Mouse (Mus musculus) MEL (cell line): ENCODE results near the gene Cyth2. TPM values are rescaled to one million over a fixed set of nuclear protein-coding genes. Genes with fewer than 3 reads are reported as not detected.

Experiments used
- DNase-seq: peaks from one replicate; pipeline ENCODE4 v3.0.0; 2011; ENCODE audit warnings: low read depth, low spot score
- H3K27ac ChIP-seq: 2 replicates; pipeline ENCODE4 v1.5.1; 2012; ENCODE audit warnings: low read depth, mild to moderate bottlenecking, control low read depth, low read length, moderate library complexity; ENCODE audit not compliant: control insufficient read depth
- H3K27me3 ChIP-seq, 2 experiments: fragments of 150-350 bp in 1 of 2; sonication (generic) in 1 of 2; 2 replicates each; pipeline ENCODE4 v1.6.1; 2012; ENCODE audit warnings: low read length in 2 of 2, mild to moderate bottlenecking in 2 of 2, improper control_type of control experiment in 1 of 2, moderate library complexity in 1 of 2; ENCODE audit not compliant: insufficient read depth in 2 of 2, control insufficient read depth in 1 of 2
- H3K36me3 ChIP-seq, 2 experiments: 2 replicates each; pipeline ENCODE4 v1.6.1; 2012 to 2014; ENCODE audit warnings: low read length in 2 of 2, improper control_type of control experiment in 1 of 2, inconsistent platforms in 1 of 2, mild to moderate bottlenecking in 1 of 2; ENCODE audit not compliant: insufficient read depth in 2 of 2, control insufficient read depth in 1 of 2
- H3K4me1 ChIP-seq, 2 experiments: fragments of 150-350 bp in 1 of 2; sonication (generic) in 1 of 2; 2 replicates each; pipeline ENCODE4 v1.6.1; 2012; ENCODE audit warnings: low read length in 2 of 2, improper control_type of control experiment in 1 of 2, mild to moderate bottlenecking in 1 of 2; ENCODE audit not compliant: insufficient read depth in 2 of 2, control insufficient read depth in 1 of 2
- H3K4me3 ChIP-seq, 2 experiments: fragments of 150-350 bp in 1 of 2; sonication (generic) in 1 of 2; 2 replicates each; pipeline ENCODE4 v1.5.1; 2012; ENCODE audit warnings: low read depth in 2 of 2, low read length in 2 of 2, mild to moderate bottlenecking in 2 of 2, moderate library complexity in 2 of 2, control low read depth in 1 of 2, improper control_type of control experiment in 1 of 2; ENCODE audit not compliant: control insufficient read depth in 1 of 2, insufficient read depth in 1 of 2
- H3K79me2 ChIP-seq: 2 replicates; pipeline ENCODE4 v1.6.1; 2012; ENCODE audit warnings: mild to moderate bottlenecking, low read length, moderate library complexity; ENCODE audit not compliant: control insufficient read depth, poor library complexity, insufficient read depth
- H3K9ac ChIP-seq: 2 replicates; pipeline ENCODE4 v1.6.1; 2012; ENCODE audit warnings: low read depth, mild to moderate bottlenecking, control low read depth, low read length, moderate library complexity; ENCODE audit not compliant: control insufficient read depth, poor library complexity, severe bottlenecking
- H3K9me3 ChIP-seq: fragments of 150-350 bp; sonication (generic); replicated peaks from 2 replicates; pipeline ENCODE4 v1.6.1; 2012; ENCODE audit warnings: mild to moderate bottlenecking, low read length, improper control_type of control experiment, moderate library complexity; ENCODE audit not compliant: insufficient read depth
- E2F4 ChIP-seq: IDR thresholded peaks from 2 replicates; pipeline ENCODE4 v1.6.1; 2011; ENCODE audit warnings: low read depth, low read length, improper control_type of control experiment, borderline replicate concordance
- EP300 ChIP-seq, 2 experiments: IDR thresholded peaks; 2 replicates each; pipeline ENCODE4 v1.6.1; 2011; ENCODE audit warnings: improper control_type of control experiment in 2 of 2, low read length in 2 of 2, low read depth in 1 of 2, mild to moderate bottlenecking in 1 of 2
- ETS1 ChIP-seq: IDR thresholded peaks from 2 replicates; pipeline ENCODE4 v1.6.1; 2012; ENCODE audit warnings: low read depth, mild to moderate bottlenecking, inconsistent platforms, low read length, improper control_type of control experiment, moderate library complexity
- GATA1 ChIP-seq: IDR thresholded peaks from 2 replicates; pipeline ENCODE4 v1.6.1; 2011; ENCODE audit warnings: low read depth, low read length, improper control_type of control experiment
- HCFC1 ChIP-seq: IDR thresholded peaks from 2 replicates; pipeline ENCODE4 v1.6.1; 2012; ENCODE audit warnings: low read depth, mild to moderate bottlenecking, inconsistent platforms, low read length, improper control_type of control experiment, moderate library complexity
- JUND ChIP-seq: IDR thresholded peaks from 2 replicates; pipeline ENCODE4 v1.6.1; 2011; ENCODE audit warnings: low read depth, mild to moderate bottlenecking, improper control_type of control experiment, low read length
- MAFK ChIP-seq: IDR thresholded peaks from 2 replicates; pipeline ENCODE4 v1.6.1; 2011; ENCODE audit warnings: low read depth, mild to moderate bottlenecking, low read length, improper control_type of control experiment, borderline replicate concordance
- MEF2A ChIP-seq: IDR thresholded peaks from 2 replicates; pipeline ENCODE4 v1.6.1; 2014; ENCODE audit warnings: low read depth, mild to moderate bottlenecking, inconsistent platforms, low read length, improper control_type of control experiment; ENCODE audit not compliant: poor library complexity, insufficient replicate concordance, severe bottlenecking; ENCODE audit errors: extremely low read depth
- MXI1 ChIP-seq: IDR thresholded peaks from 2 replicates; pipeline ENCODE4 v1.6.1; 2011; ENCODE audit warnings: mild to moderate bottlenecking, low read depth, low read length, improper control_type of control experiment
- MYB ChIP-seq: IDR thresholded peaks from 2 replicates; pipeline ENCODE4 v1.6.1; 2011; ENCODE audit warnings: mild to moderate bottlenecking, low read depth, low read length, improper control_type of control experiment
- MYC ChIP-seq: IDR thresholded peaks from 2 replicates; pipeline ENCODE4 v1.6.1; 2011; ENCODE audit warnings: low read depth, mild to moderate bottlenecking, low read length, improper control_type of control experiment, moderate library complexity
- NRF1 ChIP-seq: IDR thresholded peaks from 2 replicates; pipeline ENCODE4 v1.6.1; 2014; ENCODE audit warnings: low read depth, mild to moderate bottlenecking, inconsistent platforms, low read length, improper control_type of control experiment, moderate library complexity; ENCODE audit not compliant: poor library complexity, insufficient read depth, severe bottlenecking
- POLR2A ChIP-seq, 2 experiments: IDR thresholded peaks; 2 replicates each; pipeline ENCODE4 v1.6.1; 2011 to 2012; ENCODE audit warnings: low read length in 2 of 2, mild to moderate bottlenecking in 2 of 2, control low read depth in 1 of 2, improper control_type of control experiment in 1 of 2, low read depth in 1 of 2, moderate library complexity in 1 of 2; ENCODE audit not compliant: control insufficient read depth in 1 of 2, insufficient read depth in 1 of 2, poor library complexity in 1 of 2
- POLR2AphosphoS2 ChIP-seq: IDR thresholded peaks from 2 replicates; pipeline ENCODE4 v1.6.1; 2011; ENCODE audit warnings: low read length, improper control_type of control experiment
- RCOR1 ChIP-seq: IDR thresholded peaks from 2 replicates; pipeline ENCODE4 v1.6.1; 2012; ENCODE audit warnings: low read depth, mild to moderate bottlenecking, inconsistent platforms, low read length, improper control_type of control experiment
- SIN3A ChIP-seq: IDR thresholded peaks from 2 replicates; pipeline ENCODE4 v1.6.1; 2012; ENCODE audit warnings: low read length, improper control_type of control experiment, inconsistent platforms
- SMC3 ChIP-seq: IDR thresholded peaks from 2 replicates; pipeline ENCODE4 v1.6.1; 2011; ENCODE audit warnings: low read depth, low read length, improper control_type of control experiment
- TCF12 ChIP-seq: IDR thresholded peaks from 2 replicates; pipeline ENCODE4 v1.6.1; 2014; ENCODE audit warnings: low read depth, mild to moderate bottlenecking, inconsistent platforms, low read length, improper control_type of control experiment, moderate library complexity
- UBTF ChIP-seq: IDR thresholded peaks from 2 replicates; pipeline ENCODE4 v1.6.1; 2012; ENCODE audit warnings: low read depth, mild to moderate bottlenecking, inconsistent platforms, low read length, improper control_type of control experiment, moderate library complexity, borderline replicate concordance; ENCODE audit not compliant: insufficient read depth
- USF1 ChIP-seq: IDR thresholded peaks from 2 replicates; pipeline ENCODE4 v1.6.1; 2014; ENCODE audit warnings: low read depth, mild to moderate bottlenecking, inconsistent platforms, low read length, improper control_type of control experiment, moderate library complexity
- USF2 ChIP-seq, 2 experiments: IDR thresholded peaks; 2 replicates each; pipeline ENCODE4 v1.6.1; 2011 to 2012; ENCODE audit warnings: improper control_type of control experiment in 2 of 2, low read length in 2 of 2, borderline replicate concordance in 1 of 2, inconsistent platforms in 1 of 2, low read depth in 1 of 2, mild to moderate bottlenecking in 1 of 2; ENCODE audit not compliant: insufficient read depth in 1 of 2
- ZC3H11A ChIP-seq: IDR thresholded peaks from 2 replicates; pipeline ENCODE4 v1.6.1; 2012; ENCODE audit warnings: low read depth, mild to moderate bottlenecking, inconsistent platforms, low read length, improper control_type of control experiment
- ZMIZ1 ChIP-seq: IDR thresholded peaks from 2 replicates; pipeline ENCODE4 v1.6.1; 2012; ENCODE audit warnings: low read depth, mild to moderate bottlenecking, inconsistent platforms, low read length, improper control_type of control experiment, moderate library complexity
- ZNF384 ChIP-seq: IDR thresholded peaks from 2 replicates; pipeline ENCODE4 v1.6.1; 2012; ENCODE audit warnings: low read depth, mild to moderate bottlenecking, inconsistent platforms, low read length, improper control_type of control experiment
- polyA plus RNA-seq, 2 experiments: library from polyadenylated mRNA; stranded (reverse) in 1 of 2; unstranded in 1 of 2; fragments of >175 nt in 1 of 2; fragments of >200 nt in 1 of 2; gene quantifications; 2 replicates each; pipeline versions ENCODE4 v1.2.1 to v1.2.4; 2012; ENCODE audit warnings: low replicate concordance in 2 of 2, low read depth in 1 of 2; ENCODE audit not compliant: insufficient read length in 2 of 2, insufficient read depth in 1 of 2, missing spikeins in 1 of 2
- total RNA-seq: library from RNA; depleted of rRNA; stranded (reverse); fragments of 300-350 nt; gene quantifications from 2 replicates; pipeline ENCODE4 v1.2.3, GENCODE M21; 2012

The Cyth2 gene
- total and polyA plus RNA-seq, 3 experiments = 52.9 to 92.2 TPM; not detected in 1

DNA sequence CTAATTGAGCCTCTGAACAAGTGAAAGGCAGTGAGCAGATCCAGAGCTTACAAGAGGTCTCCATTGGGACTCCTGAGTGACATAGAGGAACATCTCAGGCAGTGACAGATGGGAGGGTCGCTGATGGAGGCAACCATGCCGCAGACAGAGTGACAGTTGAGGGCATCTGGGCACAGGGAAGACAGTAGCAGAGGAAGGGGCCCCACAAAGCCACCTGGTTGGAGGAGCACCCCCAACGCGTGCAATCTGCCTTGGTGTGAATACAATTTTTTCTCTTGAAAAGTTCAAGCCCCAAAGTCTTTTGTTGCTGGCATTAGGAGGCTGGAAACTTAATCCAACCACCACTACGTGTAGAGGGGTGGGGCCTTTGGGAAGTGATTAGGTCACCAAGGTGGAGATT is 54.2 kb downstream of the Cyth2 start:
- Histone ChIP-seq H3K27ac (no peak overlapping the region), H3K9me3 (no peaks in the 10 kb centered on the region), H3K9ac (no peak overlapping the region), H3K36me3 (no peaks in the 10 kb centered on the region), H3K27me3 (peaks cover 0 to 7% of the 10 kb centered on the region in 2 experiments; a peak in 3 of 4 replicates), H3K4me3 (no peak overlapping the region), H3K79me2 (no peaks in the 10 kb centered on the region), H3K4me1 (no peaks in the 10 kb centered on the region)
- TF ChIP-seq MXI1 = no peak
- TF ChIP-seq POLR2AphosphoS2 = no peak
- TF ChIP-seq MEF2A = no peak
- no peak for TF ChIP-seq ETS1
- TF ChIP-seq USF2 (IDR thresholded peaks at IDR 0.05; ENCODE audit: borderline replicate concordance in 1 of 2, insufficient read depth in 1 of 2, low read depth in 1 of 2, low read length in 2 of 2) = no peak
- TF ChIP-seq NRF1 = no peak
- no peak for TF ChIP-seq RCOR1
- TF ChIP-seq SMC3 = no peak
- TF ChIP-seq GATA1 = no peak
- TF ChIP-seq E2F4 = no peak
- TF ChIP-seq POLR2A (IDR thresholded peaks at IDR 0.05; ENCODE audit: control insufficient read depth in 1 of 2, insufficient read depth in 1 of 2, low read depth in 1 of 2, low read length in 2 of 2, poor library complexity in 1 of 2) = no peak
- no peak for TF ChIP-seq ZNF384
- TF ChIP-seq EP300 (IDR thresholded peaks at IDR 0.05; ENCODE audit: low read depth in 1 of 2, low read length in 2 of 2) = no peak
- no peak for TF ChIP-seq USF1
- no peak for TF ChIP-seq JUND
- TF ChIP-seq HCFC1 = no peak
- no peak for TF ChIP-seq UBTF
- no peak for TF ChIP-seq MYB
- no peak for DNase-seq

DNA sequence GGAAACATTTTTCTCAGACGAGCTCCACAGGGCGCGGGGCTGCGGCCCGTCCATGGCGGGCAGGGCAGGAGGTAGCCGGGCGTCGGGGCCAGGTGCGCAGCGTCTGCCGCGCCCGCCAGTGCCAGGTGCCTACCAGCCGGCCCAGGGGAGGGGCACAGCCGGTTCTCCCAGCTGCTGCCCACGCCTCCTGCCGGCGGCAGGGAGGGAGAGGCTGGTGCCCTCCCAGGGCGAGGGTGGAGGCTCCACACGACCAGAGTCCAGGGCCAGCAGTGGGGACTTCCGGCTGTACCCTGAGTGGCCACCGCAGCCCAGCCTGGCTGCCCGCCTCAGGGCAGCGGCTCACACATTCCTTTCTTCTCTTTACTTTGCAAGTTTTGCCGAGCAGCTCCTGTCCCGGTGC is 55.0 kb downstream of the Cyth2 start:
- Histone ChIP-seq H3K36me3 (no peaks in the 10 kb centered on the region), H3K9me3 (no peaks in the 10 kb centered on the region), H3K9ac (no peak overlapping the region), H3K79me2 (no peaks in the 10 kb centered on the region), H3K27ac (no peak overlapping the region)
- TF ChIP-seq POLR2AphosphoS2 (no peak), ZNF384 (no peak), SIN3A (no peak), GATA1 (no peak), ZC3H11A (no peak), ZMIZ1 (no peak), POLR2A (IDR thresholded peaks at IDR 0.05; ENCODE audit: control insufficient read depth in 1 of 2, insufficient read depth in 1 of 2, low read depth in 1 of 2, low read length in 2 of 2, poor library complexity in 1 of 2) (no peak), MAFK (no peak), MYC (no peak), USF2 (IDR thresholded peaks at IDR 0.05; ENCODE audit: borderline replicate concordance in 1 of 2, insufficient read depth in 1 of 2, low read depth in 1 of 2, low read length in 2 of 2) (no peak), MXI1 (no peak), TCF12 (no peak), MYB (no peak)
- TF ChIP-seq, all 39 proteins: peak for 0
- no peak for DNase-seq
- Histone ChIP-seq H3K4me3 (no peak overlapping the region), H3K4me1 (no peaks in the 10 kb centered on the region), H3K27me3 (peaks cover 0 to 7% of the 10 kb centered on the region in 2 experiments; a peak in 3 of 4 replicates)
